Mouse (Mus musculus): ENCODE data around the gene Appbp2. TPM values are rescaled to one million over a fixed set of nuclear protein-coding genes. Genes with fewer than 3 reads are reported as not detected.

The Appbp2 gene
- 10 to 100 TPM; 34.8 to 41.6 TPM for total RNA-seq (2021)
- polyA plus RNA-seq (2012; rRNA removed): 17.6 and 20.3 TPM in 2 replicates
- long read RNA-seq, full-length matches to known transcripts: 20 of 22 reads
- long read RNA-seq, partial matches to known transcripts: 1 of 22 reads
- long read RNA-seq, other reads (novel, unspliced or antisense): 1 of 22 reads

GRCm38 (mm10) chr11:85234990-85235841, at the start of gene Appbp2:
Gene Appbp2 (minus strand): TSS chr11:85235130.
- peak; percentile 94 for DNase-seq

GRCm38 (mm10) chr11:85281219-85281878, 46.4 kb upstream of the Appbp2 start:
- no peak for DNase-seq

GRCm38 (mm10) chr11:85278175-85278574, 43.2 kb upstream of the Appbp2 start:
- no peak for DNase-seq

GRCm38 (mm10) chr11:85277609-85278008, 42.7 kb upstream of the Appbp2 start:
- no peak for DNase-seq

GRCm38 (mm10) chr11:85275151-85275550, 40.2 kb upstream of the Appbp2 start:
- no peak for DNase-seq

GRCm38 (mm10) chr11:85273299-85273698, 38.4 kb upstream of the Appbp2 start:
- no peak for DNase-seq

GRCm38 (mm10) chr11:85270631-85271030, 35.7 kb upstream of the Appbp2 start:
- DNase-seq: peak; percentile 45

- DNase-seq: no peak
Measured at GRCm38 (mm10) chr11:85267393-85267792, 32.5 kb upstream of the Appbp2 start.

GRCm38 (mm10) chr11:85264635-85265034, 29.7 kb upstream of the Appbp2 start:
- DNase-seq: no peak

GRCm38 (mm10) chr11:85261192-85261591, 26.3 kb upstream of the Appbp2 start:
- DNase-seq: peak; percentile 66

- DNase-seq: peak; percentile 86
Measured at GRCm38 (mm10) chr11:85258966-85259365, 24.0 kb upstream of the Appbp2 start.

- no peak for DNase-seq
Measured at GRCm38 (mm10) chr11:85255471-85256027, 20.6 kb upstream of the Appbp2 start.

- DNase-seq: no peak
Measured at GRCm38 (mm10) chr11:85253641-85254040, 18.7 kb upstream of the Appbp2 start.

- no peak for DNase-seq
Measured at GRCm38 (mm10) chr11:85253006-85253405, 18.1 kb upstream of the Appbp2 start.

- no peak for DNase-seq
Measured at GRCm38 (mm10) chr11:85251955-85252354, 17.0 kb upstream of the Appbp2 start.

- DNase-seq: peak; percentile 39
Measured at GRCm38 (mm10) chr11:85250467-85250866, 15.5 kb upstream of the Appbp2 start.

- no peak for DNase-seq
Measured at GRCm38 (mm10) chr11:85249338-85249737, 14.4 kb upstream of the Appbp2 start.

- no peak for DNase-seq
Measured at GRCm38 (mm10) chr11:85248151-85248550, 13.2 kb upstream of the Appbp2 start.

- no peak for DNase-seq
Measured at GRCm38 (mm10) chr11:85241226-85241625, 6.3 kb upstream of the Appbp2 start.

GRCm38 (mm10) chr11:85240211-85240610, 5.3 kb upstream of the Appbp2 start:
- no peak for DNase-seq

GRCm38 (mm10) chr11:85234363-85234989, 454 bp downstream of the Appbp2 start:
- DNase-seq: peak; percentile 91

GRCm38 (mm10) chr11:85233676-85234210, 1.2 kb downstream of the Appbp2 start:
- peak; percentile 22 for DNase-seq

Measured in adrenal gland, adult 2 months (tissue).